Mouse (Mus musculus) induced T-regulatory cell, adult 2 months (primary cell): ENCODE results near the gene Gm20708.

Experiments used
- DNase-seq: peaks from one replicate; pipeline ENCODE4 v3.0.0-alpha.2; 2012; ENCODE audit warnings: low read depth

Gm20708 gene

DNA sequence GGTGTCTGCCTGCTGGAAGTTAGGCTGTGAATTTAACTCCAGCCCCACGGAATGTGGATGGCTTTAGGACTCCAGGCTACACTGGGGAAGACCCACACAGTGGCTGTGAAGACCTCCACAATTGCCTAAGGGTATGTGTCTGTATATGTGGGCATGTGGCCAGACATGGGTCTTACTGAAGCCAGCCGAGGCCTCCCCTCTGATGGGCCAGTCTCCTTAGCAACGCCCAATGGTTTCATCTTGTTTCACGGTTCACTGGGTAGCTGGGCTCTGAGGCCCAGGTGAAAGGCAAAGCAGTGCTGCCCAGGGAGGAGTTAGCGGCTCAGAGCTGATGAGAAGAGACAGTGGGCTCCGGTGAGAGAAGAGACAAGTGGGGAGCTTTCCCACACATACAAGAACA is 56.5 kb downstream of the Gm20708 start:
- DNase-seq = no peak

DNA sequence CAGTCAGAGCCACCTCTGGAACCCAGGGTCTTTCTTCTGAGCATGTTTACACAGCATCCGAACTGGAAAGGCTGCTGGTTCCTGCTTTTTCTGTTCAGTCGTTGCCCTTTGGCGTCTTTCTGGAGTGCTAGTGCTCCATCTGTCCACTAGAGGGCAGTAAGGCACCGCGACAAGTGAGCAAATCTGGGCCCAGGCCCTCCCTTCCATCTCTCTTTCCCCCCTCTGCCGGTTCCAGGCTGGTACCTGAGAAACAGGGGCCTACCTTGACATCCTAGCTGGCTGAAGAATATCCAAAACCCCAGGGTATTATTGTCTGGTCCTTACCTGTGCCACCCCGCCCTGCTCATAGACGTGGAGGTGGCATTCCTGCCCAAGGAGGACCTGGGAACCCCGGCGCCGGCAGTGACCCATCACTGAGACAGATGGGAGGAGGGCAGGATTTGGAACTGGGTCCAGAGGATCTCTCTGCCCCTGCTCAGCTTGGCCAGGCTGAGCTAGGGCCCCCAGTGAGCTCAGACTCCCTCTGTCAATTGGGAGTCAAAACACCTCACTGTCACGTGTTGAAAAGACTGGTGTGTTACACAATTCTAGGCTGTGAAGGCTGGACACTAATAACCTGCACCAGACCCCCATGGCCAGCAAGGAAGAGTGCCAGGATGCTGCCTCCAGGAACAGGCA is 61.4 kb downstream of the Gm20708 start:
- DNase-seq = peak; percentile 95

DNA sequence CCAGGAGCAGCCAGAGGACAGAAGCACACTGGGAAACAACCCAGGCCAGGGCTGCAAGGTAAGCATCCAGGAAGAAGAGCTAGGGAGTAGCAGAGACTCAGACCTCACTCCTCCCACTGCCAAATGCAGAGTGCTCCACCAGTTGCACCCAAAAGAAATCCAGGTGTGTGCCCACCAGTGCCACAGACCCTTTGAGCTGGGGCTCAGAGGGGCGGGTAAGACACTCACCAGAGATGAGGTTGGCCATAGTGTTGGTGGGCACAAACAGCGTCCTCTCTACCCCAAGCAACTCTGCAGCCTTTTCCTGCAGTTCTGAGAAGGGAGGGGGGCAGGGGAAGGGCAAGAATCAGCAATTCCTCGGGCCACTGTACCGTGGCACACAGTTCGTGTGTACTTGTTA is 61.9 kb downstream of the Gm20708 start:
- no peak for DNase-seq

DNA sequence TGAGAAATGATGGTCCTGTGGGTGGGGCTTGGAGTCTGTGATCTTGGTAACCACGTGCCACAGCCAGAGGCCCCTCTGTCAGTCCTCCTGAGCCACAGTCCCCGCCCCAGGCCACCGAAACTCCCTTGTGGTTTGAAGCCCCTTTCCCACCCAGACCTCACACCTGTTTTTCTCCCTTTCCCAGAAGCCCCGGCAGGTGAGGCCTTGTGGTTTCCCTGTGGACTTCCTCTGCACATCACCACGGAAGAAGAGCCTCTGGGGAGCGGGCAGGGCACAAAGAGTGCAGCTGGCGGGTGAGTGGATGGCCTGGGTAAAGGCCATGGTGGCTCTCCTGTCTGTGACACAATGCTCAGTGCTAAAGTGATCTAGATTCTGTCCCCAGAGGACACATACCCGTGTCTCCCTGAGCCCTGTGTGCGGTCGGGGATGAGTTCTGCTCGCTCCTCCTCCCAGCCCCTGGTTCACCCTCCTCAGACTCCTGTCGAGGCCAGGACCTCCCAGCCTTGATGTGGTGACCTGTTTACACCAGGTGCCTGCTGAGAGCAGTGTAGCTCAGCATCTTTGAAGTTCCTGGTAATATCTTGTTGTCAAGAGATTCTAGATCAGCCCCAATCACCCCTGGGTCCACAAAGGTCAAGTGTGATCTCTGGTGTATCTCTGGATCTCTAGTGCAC is 62.6 kb downstream of the Gm20708 start:
- DNase-seq = peak; percentile 95

DNA sequence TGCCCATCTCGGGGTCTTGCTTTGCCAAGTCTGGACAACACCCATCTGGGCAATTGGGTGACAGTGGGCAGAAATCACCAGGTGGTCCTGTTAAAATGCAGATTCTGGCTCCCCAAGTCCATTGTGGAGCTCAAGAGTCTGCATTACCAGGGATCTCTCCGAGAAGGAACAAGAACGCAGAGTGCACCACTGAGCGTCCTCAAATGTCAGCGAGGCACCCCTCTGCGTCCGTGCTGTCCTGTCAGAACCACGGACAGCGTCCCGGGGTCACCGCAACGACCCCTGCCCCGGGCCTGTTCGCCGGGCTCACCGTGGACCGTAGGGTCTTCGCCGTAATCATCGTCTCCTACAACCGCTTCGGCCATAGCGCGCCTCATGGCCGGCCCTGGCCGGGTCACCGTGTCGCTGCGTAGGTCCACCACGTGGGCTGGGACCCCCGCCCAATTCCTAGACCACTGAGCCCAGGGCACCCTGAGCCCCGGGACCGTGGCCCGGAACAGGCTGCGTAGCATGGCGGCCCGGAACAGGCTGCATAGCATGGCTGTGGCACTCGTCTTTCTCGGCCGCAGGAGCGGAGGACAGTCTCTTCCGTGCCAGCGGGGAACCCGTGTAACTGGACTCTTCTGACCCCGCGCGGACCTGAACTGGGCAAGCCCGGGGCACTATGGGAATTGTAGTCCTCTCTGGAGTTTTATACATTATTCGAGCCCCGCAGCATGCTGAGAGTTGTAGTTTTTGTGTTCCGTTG is 63.6 kb downstream of the Gm20708 start, which contains the start of gene Tha1:
Tha1 (minus strand) TSS at position 621 of the 748 bp plus-strand sequence.
- peak; percentile 72 for DNase-seq

DNA sequence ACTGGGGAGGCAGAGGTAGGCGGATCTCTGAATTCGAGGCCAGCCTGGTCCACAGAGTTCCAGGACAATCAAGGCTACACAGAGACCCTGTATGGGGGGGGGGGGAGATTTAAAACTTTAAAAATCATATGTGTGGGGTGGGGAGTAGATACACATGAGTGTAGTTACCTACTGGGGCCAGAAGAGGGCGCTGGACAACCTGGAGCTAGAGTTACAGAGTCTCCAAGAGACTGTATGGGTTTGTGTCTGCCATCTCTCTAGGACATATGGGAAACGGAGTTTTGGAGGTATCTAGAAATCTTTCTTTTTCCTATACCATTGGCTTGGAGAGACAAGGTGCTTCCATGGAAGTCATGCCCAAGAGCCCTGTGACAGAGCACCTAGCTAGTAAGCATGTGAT is 65.0 kb downstream of the Gm20708 start:
- peak; percentile 76 for DNase-seq

DNA sequence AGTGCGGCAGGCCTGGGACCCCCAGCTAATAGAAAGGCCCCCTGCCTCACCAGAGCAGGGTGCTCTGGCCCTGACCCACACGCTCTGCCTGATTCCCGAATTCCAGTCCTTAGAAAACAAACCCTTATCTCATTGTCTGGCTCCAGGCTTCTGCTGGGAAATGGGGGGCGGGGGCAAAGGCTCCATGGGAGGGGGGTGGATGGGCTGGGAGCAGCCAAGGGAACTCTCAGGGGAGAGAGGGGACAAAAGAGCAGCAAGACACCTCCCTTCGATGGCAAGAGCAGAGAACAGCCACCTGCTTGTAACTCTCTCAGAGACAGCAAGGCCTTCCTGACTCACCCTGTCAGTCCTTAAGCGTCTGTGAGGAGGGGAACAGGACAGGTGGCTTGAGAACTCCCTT is 66.2 kb downstream of the Gm20708 start:
- no peak for DNase-seq

DNA sequence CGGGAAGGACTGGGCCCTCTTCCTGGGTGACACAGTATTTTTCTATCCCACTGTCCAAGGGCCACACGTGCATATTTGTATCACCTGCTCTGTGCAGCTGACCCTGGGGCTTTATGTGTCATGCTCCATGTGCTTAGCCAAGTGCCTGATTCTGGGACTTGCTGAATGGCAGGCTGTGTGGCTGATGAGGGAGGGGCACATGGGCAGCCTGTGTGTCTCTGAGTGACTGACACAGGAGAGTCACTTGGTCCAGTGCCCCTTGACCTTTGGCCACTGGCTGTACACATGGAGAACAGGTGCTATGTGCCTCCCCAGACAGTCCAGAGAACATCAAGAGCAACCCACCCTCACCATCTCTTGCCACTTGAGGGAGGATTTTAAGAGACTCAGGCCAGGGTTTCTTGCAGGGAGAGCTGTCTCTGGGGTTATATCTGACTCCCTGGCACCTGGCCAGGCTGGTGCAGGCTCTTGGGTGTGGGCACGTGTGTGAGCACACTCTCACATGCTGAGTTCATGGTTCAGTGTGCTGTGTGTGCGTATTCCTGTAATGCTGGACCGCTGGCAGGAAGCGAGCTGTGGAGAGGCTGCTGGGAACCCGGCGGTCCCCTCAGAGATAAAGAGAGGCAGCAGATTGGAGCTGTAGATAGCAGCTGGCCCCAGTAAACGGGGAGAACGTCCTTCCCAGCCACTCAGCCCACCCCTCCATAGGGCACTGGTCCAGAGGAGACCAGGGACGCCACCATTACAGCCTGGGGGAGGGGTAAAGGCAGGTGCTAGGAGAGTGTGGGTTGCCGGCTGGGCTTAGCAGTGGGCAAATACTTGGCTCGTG is 68.7 kb downstream of the Gm20708 start:
- peak; percentile 84 for DNase-seq

DNA sequence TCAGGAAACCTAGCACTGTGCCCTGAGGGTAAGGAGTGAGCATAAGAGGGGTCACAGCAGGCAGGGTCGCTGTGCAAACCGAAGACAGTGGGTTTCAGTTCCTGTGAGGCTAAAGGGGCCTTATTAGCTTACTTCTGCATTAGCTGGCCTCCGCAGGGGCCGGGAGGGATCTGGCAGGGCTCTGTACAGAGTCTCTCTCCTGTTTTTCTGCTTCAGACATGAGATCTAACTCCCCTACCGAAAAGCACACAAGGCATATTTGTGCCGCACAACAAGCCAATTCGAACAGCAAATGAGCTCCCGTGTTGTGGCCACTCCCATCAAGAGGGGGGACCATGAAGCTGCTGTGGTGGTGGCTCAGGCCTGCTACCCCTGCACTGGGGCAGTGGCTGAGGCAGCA is 69.4 kb downstream of the Gm20708 start:
- DNase-seq = peak; percentile 47

DNA sequence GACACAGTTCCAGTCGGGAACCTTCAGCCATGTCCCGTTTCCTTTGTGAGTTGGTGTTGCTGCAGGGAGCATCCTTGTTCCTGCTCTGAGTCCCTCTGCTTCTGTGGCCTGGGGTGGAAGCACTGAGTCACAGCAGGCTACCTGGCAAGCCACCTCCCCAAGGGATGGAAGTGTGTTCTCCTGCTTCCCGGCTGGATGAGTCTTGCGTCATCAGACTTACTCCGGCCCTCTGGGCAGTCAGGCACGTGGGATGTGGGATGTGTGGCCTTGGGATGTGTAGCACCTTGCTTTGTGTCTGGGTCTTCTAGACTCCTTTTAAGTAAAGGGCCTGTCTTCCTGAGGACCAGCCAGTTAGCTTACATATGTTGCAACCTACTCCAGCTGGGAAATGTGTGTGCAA is 70.2 kb downstream of the Gm20708 start:
- DNase-seq = no peak

DNA sequence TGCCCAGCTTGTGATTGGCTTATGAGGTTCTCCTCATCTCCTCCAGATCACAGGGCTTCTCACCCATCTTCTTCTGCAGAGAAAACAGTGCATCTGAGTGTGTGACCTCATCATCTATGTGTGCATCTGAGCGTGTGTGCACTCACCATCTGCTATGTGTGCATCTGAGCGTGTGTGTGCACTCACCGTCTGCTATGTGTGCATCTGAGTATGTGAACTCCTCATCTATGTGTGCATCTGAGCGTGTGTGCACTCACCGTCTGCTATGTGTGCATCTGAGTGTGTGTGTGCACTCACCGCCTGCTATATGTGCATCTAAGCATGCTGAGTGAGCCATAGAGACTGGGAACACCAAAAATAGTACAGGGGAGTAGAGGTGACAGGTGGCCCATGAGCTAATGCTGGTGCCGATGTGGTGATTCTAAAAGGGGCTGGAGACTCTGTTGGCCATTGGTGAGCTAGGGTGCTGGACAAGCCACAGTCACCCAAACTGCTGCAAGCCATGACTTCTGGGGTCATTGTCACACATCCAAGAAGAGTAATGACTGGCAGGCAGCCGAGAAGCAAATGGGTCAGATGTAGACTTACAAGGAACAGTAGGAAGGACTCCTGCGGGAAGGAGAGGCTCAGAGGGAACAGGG is 71.0 kb downstream of the Gm20708 start:
- no peak for DNase-seq

DNA sequence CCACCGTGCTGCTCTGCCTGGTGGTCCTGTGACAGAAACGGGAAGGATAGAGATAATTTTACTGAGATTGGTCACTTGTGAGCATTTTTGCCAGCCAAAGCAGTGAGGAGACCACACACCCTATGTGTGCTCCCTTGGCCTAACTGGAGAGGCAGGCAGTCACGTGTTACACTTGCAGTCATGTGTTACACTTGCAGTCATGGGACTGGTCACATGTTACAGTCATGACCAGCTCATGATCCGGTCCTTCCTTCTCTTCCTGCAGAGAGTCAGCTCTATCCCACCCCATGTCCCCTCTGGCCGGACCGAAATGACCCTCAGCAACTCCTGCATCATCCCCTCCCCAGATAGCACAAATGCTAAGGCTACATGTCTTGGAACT is 71.5 kb downstream of the Gm20708 start:
- no peak for DNase-seq

DNA sequence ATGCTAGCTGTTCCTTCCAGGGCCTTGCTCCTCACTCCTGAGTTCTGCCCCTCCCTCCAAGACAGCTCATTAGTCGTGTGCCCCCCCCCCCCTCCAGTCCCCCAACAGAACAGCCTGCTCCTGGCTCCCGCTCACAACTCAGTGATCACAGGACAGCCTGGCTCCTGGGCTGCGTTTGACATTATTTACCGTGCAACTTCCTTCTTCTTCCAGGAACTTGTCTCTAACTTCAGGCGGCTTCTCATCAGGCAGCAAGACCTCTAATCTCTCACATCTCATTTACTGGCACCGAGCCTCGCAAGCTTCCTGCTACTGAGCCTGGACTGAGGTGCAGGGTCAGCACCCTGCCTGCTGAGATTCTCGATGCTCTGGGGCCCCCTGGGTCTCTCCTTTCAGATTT is 72.3 kb downstream of the Gm20708 start:
- peak; percentile 68 for DNase-seq

DNA sequence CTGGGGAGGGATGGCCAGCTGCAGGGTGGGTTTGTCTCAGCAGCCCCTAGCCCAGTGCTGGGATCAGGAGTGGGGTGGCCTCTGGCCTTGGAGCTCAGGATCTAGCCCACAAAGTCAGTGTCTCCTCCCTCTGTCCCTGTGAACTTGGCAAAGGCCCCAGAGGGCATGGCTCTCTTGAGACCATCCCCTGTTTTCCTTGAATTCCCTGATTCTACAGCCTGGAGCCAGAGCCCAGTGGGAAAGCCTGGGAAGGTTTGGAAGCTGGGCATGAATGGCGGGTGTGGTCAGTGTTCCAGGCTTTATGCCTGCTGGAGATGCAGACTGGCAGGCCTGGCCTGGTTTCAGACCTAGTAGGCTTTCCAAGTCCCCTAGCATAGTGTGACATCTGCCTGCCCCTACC is 72.7 kb downstream of the Gm20708 start:
- DNase-seq = no peak

DNA sequence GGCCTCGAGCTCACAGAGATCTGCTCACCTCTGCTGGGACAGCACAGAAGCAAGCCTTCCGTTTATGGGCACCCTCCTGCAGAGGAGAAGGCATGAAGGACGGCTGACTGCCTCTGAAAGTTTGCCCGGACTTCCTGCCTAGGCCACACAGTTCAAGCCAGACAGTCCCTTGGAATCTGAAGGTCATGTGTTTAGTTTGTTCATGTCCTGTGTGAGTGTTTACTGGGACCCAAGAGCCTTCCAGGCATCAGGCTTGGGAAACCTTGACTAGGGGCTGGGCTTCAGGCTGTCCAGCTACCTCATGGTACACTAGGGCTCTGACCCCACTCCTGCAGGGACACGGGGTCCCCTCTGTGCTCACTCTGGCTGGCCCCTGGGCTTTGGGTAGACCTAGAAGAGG is 76.5 kb downstream of the Gm20708 start:
- DNase-seq = no peak

DNA sequence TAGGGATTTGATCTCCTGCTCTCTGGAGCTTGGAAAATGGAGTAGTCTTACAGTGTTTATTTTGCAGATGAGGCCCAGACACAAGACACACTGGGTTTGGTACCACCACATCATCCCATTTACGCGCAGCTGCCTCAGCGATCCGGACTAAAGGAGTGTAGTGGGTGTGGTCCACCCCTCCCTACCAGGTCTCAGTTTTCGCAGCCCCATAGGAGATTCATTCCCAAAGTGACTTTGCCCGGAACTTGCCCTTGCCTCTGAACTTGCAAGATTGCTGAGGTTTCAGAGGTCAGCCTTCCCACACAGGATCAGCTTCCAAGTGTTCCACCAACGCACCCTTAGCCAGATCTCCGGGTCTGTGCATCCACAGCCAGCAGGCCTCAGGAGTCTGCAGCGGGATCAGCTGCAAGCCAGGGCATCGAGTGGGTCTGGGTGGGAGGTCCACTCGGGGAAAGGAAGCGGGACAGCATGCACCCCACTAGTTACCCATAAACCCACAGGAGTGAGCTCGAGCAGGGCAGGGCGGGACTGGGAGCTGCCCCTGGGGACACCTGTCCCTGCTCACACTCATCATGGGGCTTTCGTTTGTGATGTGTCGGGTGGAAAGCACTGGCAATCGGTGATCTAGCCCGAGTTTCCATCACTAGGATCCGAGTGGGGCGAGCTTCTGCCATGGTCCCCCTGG is 78.8 kb downstream of the Gm20708 start:
- DNase-seq = no peak

DNA sequence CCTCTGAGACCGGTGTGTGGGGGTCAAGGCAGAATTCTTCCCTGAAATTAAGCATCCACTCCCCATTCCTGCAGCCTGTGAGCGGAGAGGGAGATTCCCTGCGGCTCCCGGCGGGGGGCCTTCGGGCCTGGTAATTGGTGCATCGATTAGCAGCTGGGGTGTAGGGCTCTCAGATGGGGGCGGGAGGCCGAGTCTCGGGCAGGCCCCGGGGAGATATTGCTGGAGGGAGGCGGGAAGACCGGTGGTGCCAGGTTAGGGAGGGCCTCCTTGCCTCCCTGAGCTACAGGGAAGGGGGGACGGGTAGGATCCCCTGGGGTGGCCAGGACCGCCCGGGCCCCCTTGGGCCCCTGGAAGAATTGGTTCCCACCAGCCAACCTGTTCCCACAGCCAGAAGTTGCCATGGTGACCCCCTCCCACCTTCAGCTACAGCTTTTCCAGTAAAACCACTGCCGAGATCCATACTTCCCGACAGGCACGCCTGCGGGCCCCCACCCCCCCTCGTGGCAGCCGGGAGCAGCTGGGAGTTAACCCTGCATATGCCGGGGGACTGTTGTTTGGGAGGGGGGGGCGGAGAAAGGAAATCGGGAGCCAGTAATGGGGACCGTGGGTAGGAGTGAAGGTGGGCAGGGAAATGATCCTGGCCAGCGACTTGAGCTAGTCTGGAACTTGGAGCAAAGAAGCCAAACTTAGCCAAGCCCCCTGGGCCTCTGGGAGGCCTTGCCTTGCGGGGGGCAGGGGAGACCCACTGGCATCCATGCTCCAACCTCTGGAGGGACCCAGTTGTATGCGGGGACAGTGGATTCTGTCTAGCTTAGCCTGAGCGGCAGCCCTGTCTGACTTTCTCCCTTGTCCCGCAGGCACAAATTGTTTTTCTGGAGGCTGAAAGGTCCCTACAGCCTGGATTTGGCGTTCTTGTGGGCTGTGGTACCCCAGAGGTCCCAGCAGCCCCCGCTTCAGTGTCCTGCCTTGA is 79.7 kb downstream of the Gm20708 start:
- DNase-seq = no peak
